Mouse (Mus musculus) v-Abl transformed pro-B cells (cell line): ENCODE data around the gene Mllt3.

Experiments used
- in situ Hi-C, 2 experiments: fragments of 400-800 bp; cut with MboI; formaldehyde crosslinking; loops; one replicate each; pipeline ENCODE4 v1.15.1; 2025; ENCODE audit not compliant: unreplicated experiment in 2 of 2

Mllt3 gene

GRCm38 (mm10) chr4:87749532-87750234 lies 283.5 kb downstream of the Mllt3 start:
- in situ Hi-C loops = no loop called here

GRCm38 (mm10) chr4:87745016-87745645 lies 288.0 kb downstream of the Mllt3 start:
- in situ Hi-C loops = no loop called here

DNA sequence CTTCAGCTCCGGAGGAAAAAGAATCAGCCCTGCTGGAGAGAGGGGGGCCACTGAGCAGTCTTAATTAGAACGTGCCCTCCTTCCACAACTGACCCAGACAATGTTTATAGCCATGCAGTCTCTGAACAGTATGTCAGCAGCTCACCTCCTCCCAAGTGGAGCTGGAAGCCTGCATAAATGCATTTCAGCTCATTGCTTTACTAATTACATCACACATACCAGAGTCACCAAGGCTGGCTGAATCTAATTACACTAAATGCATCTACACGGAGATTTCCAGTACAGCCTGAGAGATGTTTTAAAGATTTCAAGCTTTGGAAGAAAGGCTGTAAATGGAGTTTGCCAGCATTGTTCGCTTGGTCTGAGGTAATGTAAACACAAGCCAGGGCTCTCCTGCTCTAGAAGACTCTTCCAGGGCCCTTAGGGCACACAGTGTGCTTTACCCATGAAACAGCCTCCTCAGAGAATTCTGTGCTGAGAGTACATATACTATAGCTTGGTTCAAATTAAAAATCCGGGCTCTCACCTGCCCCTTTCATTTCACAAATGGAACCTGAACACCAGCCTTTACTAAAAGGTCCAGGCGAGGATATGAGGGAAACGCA lies 293.5 kb downstream of the Mllt3 start:
- in situ Hi-C loops = no loop called here

DNA sequence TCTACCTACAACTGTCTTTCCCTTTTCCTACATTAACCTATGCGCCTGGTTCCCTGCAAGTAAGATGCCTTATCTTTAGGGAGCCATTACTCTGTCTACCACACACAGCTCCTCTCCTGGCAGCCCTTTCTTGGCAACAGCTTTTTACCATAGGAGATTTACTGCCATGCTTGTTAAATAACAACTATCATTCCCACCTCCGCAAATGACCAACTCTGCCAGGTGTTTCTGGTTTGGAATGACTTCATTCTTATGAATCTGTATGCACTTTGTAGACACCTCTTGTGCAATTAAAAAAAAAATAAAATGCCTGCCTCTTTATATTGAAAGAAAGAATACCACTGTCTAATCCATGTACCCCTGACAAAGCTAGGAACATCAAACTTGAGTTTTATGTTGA lies 294.1 kb downstream of the Mllt3 start:
- in situ Hi-C loops = no loop called here

GRCm38 (mm10) chr4:87737201-87737806 lies 295.9 kb downstream of the Mllt3 start:
- in situ Hi-C loops = no loop called here

DNA sequence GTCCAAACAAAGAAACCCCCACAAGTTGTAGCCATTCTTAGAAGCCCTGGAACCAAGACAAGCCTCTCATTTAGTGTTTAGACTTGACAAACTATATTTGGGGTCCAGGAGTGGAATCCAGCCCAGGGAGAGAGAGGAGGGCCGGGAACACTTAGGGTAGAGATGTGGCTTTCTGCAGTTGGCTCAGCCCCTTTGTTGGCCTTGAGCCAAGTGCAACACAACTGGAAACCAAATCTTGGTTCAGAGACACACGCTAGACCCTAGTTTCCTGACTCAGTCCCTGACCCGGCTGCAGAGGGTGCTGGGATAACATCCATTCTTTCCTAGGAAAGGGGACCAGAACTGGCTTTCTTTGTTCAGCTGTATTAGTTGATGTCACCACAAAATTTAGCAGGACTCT lies 296.4 kb downstream of the Mllt3 start:
- in situ Hi-C loops = no loop called here

- in situ Hi-C loops = no loop called here
Measured at GRCm38 (mm10) chr4:87731118-87731672, 302.0 kb downstream of the Mllt3 start.

GRCm38 (mm10) chr4:87728581-87728980 lies 304.6 kb downstream of the Mllt3 start:
- in situ Hi-C loops = no loop called here

GRCm38 (mm10) chr4:87723448-87723847 lies 309.7 kb downstream of the Mllt3 start:
- in situ Hi-C loops = no loop called here
